Mouse (Mus musculus) right cerebral cortex, adult 18-20 months (tissue): Measurements from ENCODE around the gene Ccdc62.

Experiments
- DNase-seq: peaks from one replicate; pipeline ENCODE4 v3.0.0; 2022; ENCODE audit warnings: mixed read lengths

Gene Ccdc62

GRCm38 (mm10) chr5:123946546-123946945 lies 16.1 kb downstream of the Ccdc62 start:
- no peak for DNase-seq

DNA sequence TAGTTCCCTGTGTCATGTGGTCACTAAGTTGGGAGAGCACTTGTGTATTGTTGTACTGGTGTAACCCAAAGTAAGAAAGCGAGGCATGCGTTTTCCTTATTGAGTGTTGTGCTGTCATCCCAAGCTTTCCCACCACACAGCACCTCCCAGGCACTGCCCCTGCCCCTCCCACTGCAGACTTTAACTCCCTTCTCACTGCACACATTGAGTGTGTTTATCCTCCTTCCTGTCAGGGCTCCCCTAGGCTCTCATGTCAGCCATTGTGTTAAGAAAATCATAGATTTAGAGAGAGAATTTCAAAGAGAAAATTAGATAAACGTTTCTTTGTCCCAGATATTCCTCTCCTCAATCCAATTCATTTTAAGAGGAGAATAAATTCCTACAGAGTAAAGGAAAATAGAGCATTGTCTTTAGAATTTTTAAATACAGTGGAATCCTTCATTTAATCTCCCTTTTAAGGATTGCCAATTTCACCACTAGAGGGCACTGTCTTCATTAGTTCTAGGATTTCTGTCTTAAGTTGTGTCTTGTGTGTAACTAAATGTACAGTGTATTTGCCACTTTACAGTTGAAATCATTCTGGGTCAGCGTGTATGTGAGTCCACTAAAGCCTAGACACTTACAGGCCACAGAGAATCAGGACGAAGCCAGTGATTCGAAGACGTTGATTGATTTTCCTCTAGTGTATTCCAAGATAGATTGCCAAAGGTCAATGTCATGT lies 16.7 kb downstream of the Ccdc62 start:
- no peak for DNase-seq

GRCm38 (mm10) chr5:123952365-123953045 lies 22.0 kb downstream of the Ccdc62 start:
- DNase-seq: peak; percentile 76

DNA sequence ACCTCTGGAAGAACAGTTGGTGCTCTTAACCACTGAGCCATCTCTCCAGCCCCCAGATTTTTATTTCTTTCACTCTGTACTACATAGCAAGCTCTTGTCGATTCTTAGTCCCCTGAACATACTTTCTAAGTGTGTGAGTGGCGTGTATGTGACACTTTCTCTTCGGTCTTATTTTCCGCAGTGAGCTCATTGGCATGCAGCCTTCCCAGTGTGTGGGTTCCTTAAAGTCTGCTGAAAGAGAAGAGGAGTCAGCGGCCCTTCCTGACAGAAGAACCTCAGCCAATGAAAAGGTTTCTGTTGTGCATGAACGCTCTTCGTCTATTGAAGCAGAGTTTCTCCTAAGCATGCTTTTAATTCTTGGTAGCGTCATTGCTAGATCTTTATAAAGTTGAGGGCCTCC lies 26.7 kb downstream of the Ccdc62 start:
- DNase-seq: no peak

- no peak for DNase-seq
These were observed 28.5 kb downstream of the Ccdc62 start for GRCm38 (mm10) chr5:123959018-123959417.

DNA sequence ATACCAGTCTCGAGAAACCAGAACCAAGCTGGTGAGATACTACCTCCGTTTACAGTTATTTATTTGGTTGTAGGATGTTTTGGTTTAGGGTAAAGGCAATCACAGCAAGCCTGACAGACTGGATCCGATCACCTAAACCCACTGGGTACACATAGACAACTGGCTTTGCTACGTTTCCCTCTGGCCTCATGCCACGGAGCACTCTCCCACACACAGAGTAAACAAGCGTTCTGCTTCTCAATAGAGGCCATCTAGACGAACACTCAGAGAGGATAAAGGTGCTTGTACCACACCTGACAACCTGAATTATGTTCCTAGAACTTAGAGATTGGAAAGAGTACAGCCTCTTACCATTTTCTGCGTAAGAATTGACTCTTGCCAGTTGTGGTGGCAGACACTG lies 29.6 kb downstream of the Ccdc62 start:
- DNase-seq: no peak

DNA sequence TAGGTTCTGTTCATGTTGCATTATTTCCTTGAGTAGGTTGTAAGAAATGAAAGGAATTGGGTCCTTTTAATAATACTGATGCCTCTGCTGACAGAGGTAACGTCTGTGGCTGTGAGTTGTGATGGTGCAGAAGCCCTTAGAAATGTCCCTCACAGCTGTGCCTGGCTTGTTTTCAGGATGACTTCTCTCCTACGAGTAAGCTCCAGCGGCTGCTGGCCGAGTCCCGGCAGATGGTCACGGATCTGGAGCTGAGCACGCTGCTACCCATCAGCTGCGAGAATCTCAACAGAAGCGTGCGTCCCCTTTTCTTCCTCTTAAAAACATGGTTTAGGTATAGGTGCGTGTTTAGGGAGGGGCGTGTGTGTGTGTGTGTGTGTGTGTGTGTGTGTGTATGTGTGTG lies 30.6 kb downstream of the Ccdc62 start:
- DNase-seq: no peak

GRCm38 (mm10) chr5:123964208-123964607 lies 33.7 kb downstream of the Ccdc62 start:
- DNase-seq: no peak

DNA sequence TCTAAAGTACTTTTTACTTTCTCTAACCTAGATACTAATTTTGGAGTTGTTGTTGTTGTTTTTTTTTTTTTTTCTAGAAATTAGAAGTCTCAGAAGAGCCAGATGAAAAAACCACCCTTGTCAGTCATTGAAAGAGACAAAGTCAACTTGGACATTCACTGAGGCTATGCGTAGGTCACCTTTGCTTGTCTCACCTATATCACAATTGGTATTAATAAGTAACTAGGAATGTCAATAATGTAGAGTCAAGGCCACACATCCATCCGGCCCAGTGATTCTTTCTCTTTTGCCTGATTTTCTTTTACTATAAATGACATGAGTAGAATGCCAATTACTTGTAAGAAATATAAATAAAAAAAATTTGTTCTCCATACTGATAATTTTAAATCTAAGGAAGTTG lies 36.3 kb downstream of the Ccdc62 start:
- no peak for DNase-seq

- DNase-seq: no peak
These were observed 38.0 kb downstream of the Ccdc62 start for GRCm38 (mm10) chr5:123968468-123968867.

- DNase-seq: no peak
These were observed 38.7 kb downstream of the Ccdc62 start for GRCm38 (mm10) chr5:123969216-123969615.

DNA sequence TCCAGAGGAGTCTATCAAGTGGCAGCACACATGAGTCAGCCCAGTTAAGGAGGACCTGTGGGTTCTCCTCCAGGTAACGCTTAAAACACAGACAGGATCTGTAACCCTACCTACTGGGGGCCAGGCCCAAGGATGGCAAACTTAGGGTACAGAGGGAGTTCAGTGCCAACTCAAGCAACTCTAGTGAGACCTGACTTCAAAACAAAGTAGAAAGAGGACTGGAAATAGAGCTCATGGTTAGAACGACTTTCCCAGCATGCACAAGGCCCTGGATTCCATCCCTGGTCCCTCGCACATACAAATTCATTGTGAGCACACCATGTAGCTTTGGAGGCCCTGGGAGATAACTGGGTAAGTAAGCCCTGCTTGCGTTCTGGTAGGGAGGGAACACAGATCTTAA lies 40.1 kb downstream of the Ccdc62 start:
- no peak for DNase-seq

- DNase-seq: no peak
These were observed 42.0 kb downstream of the Ccdc62 start for GRCm38 (mm10) chr5:123972453-123972852.

DNA sequence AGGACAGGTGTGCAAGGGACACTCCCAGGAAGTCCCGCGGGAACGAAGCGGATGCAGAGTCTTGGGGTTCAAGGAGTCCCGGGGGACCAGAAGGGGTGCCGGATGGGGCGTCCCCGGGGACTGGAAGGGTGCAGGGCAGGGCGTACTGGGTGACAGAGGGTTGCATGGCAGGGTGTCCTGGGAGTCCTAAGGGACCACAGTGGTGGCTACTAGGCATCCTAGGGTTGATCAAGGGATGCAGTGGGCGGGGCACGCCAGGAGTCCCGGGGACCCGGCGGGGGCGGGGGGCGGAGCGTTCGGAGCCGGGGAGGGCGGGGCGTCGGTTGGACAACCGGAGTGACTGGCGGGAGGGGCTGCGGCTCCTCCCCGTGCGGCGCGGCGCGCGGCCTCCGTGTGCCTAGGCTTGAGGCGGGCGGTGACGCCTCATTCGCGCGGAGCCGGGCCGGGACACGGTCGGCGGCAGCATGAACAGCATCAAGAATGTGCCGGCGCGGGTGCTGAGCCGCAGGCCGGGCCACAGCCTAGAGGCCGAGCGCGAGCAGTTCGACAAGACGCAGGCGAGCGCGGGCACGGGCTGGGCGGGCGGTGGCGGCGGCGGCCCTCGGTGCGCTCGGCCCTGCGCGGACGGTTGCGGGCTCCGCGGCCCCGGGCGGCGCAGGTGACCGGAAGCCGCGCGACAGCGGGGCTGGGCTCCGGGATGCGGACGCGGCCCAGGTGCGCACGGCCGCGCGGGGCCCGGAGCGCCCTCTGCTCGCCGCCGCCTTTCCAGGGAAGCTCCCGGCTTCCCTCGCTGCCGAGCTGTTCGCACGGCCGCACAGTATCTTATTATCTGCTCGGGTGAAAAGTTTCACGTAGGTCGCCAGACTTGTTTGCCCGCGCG lies 43.1 kb downstream of the Ccdc62 start, which contains the start of gene Hip1r:
Gene Hip1r, plus strand, starts transcription at position 330 of the 880 bp plus-strand sequence.
- DNase-seq: peak; percentile 76

DNA sequence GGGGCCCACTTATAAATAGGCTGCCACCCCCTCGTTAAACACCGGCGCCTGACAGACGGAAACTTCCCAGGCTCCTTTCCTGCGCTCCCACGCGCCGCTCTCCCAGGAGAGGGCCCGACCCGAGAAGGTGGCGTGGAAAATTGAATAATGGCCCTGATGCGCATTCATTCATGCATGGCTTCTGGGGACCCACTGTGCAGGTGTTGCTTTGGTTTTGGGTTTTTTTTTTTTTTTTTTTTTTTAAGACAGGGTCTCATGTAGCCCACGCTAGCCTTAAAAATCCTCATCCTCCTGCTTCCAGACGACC lies 43.7 kb downstream of the Ccdc62 start:
- DNase-seq: no peak

DNA sequence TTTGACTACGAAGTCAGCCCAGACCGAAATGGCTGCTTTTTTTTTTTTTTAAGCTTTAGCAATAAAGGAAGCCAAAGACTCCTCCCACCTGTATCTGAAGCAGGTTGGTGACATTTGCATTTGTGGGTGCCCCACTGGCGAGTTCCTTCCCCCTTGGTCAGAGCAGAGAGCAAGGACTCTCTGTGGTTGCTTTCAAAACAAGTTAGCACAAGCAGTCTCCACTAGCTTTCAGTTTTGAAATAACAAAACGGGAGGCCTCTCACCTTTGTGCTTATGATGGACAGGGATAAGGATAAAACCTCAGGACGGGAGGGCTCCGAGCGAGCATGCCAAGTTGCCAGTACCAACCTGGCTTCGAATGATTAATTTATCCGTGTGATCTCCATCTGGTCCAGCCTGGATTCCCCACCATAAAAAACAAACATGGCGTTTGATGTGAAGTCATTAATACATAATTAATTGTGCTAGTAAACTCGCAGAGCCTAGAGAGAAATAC lies 44.2 kb downstream of the Ccdc62 start:
- no peak for DNase-seq

DNA sequence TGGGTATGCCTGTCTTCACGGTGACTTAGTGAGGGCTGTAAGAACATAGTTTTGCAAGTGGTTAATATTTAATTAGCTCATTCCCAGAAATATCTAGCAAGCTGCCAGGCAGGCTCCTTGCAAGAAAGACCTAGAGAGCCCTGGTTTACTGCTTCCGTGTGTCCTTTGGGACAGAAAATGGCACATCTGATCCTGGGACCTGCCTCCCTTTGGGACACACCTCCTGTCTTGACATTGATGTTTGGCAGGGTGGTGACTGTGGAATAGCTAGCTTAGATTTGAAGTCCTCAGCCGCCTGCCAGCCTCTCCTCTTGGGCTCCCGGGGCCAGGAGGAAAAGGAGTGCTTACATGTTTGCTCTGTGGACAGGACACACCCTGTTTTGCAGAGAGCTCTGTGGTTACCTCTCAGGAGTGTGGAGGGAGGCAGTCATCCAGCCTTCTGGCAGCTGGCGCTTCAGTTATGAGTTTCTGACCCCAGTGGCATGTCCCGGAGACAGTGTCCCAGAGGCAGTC lies 45.2 kb downstream of the Ccdc62 start:
- no peak for DNase-seq

GRCm38 (mm10) chr5:123977231-123977630 lies 46.8 kb downstream of the Ccdc62 start:
- no peak for DNase-seq

GRCm38 (mm10) chr5:123978131-123978530 lies 47.7 kb downstream of the Ccdc62 start:
- DNase-seq: no peak

DNA sequence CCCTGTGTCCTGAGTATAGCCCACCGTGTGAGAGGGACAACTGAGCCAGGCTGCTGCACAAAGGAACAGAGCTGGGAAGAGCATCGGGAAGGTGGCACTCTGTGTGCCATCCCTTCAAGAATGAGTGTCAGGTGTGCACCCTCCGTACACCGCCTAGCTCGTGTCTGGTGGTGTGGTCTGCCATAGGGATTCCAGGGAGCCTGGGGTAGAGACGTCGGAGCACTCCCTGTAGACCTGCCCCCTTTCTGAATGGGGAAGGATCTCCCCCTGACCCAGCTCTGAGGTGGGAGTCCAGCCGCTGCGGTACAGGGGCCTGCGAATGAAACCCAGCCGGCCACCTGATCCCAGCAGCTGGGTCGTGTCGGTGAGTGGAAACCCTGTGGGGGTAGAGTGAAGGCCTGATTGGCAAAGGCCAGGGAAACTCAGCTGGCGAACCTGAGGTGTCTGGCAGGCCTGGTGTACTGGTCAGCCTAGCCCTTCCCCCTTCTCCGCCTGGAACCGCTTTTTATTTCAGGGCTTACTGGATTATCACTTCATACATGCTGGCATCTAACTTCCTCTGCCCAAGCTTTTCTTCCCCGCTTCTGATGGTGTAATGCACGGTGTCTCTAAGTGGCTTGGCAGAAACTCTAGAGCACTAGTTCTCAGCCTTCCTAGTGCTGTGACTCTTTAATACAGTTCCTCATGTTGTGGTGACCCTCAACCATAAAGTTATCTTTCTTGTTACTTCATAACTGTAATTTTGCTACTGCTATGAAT lies 48.9 kb downstream of the Ccdc62 start:
- no peak for DNase-seq

DNA sequence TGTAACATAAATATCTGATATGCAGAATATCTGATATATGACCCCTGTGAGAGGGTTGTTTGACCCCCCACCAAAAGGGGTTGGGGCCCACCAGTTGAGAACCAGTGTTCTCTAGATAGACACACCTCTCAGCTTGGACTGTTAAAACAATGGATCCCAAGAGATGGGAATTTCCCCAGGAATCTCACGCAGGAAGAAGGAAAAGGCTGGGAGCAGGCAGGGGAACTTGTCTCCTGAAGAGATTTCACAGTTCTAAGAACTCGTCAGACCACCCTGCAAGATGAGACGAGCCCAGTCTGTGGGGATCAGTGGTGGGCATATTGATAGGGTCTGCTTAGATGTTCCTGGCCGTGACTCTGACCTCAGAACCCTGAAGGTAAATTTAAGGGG lies 49.5 kb downstream of the Ccdc62 start:
- no peak for DNase-seq

DNA sequence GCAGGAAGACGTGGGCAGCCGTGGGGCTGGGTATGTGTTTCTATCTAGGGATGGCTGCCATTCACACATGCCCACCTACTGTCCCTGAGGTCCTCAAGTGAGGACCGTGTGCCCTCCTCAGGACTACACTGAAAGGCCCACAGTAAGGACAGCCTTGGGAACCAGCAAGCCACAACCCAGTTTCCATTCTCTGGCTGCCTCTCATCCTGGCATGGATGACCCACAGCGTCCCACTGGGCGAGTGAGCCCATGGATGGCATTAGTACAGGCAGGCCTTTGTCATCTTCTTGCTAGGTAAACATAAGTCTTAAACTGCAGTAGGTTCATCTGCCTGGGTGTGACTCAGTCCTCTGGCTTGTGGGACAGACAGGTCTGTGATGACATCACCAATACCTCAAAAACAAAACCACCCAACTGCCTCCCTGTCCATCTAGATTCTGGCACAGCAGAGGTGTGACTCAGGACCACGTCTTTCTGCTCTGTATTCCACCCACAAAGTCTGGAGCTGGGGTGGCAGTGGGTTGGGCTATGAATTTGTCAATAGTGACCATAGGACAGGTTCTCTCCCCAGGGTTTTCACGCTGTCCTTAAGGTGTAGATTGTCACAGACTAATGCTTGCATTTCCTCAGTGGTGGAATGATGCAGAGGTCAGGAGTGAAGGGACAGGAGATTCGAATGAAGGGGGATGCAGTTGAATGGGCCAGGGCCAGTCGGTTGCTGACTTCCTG lies 50.2 kb downstream of the Ccdc62 start:
- DNase-seq: no peak
